Mouse (Mus musculus) adrenal gland, adult 2 months (tissue): ENCODE measurements around the gene Ppbp. TPM values are rescaled to one million over a fixed set of nuclear protein-coding genes. Genes with fewer than 3 reads are reported as not detected.

Source experiments
- DNase-seq: peaks from one replicate; pipeline ENCODE4 v3.0.0; 2021
- long read RNA-seq: library from polyadenylated mRNA; stranded (forward); transcript quantifications from one replicate; pipeline ENCODE4 v2.0.0, GENCODE M21; 2021
- polyA plus RNA-seq: library from polyadenylated mRNA; depleted of rRNA; stranded (reverse); fragments of >200 nt; gene quantifications from 2 replicates; pipeline ENCODE4 v1.2.3, GENCODE M21; 2012; rRNA removed
- total RNA-seq, 2 experiments: library from RNA; stranded (reverse); gene quantifications; 2 replicates each; pipeline ENCODE4 v1.2.3; 2021

Gene Ppbp
- total RNA-seq (1 to 10 TPM; 2.2 to 3.2 TPM), polyA plus RNA-seq (0.39 and 0.94 TPM in 2 replicates)
- long read RNA-seq, result 0 reads

DNA sequence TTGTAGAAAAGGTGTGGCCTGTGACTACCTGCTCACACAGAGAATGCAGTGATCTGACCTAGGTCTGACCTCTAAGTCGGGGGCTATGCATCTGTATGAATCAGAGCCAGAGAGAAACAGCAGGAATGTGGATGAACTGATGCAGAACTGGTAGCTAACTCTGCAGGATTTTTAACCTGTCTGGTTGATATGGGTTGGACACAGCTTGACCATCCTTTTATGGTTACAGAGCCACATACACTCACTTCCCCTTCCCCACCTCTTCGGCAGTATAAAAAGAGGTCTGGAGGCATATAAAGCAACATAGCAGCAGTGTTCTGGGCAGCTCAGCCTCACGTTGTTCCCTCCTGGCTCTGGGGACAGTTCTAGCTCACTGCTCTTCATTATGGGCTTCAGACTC lies at the start of gene Ppbp:
Gene Ppbp (plus strand): TSS at position 301 of the 400 bp plus-strand sequence.
- DNase-seq, result no peak

DNA sequence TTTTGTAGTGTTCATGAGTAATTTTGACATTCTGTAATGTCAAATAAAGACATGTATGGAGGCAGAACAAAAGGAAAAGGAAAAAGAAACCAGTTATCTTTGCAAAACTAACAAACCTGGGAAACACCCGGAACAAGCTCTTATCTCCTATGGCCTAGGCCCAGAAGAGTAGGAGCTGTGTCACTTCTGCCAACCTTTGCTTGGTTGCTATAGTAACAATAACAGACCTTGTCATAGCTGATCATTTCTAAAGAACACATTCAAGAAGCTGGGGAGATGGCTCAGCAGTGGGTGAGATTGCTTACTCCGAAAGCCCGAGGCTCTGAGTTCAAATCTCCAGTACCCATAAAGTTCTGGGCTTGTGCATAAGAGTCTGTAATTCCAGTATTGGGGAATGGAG lies 45.7 kb upstream of the Ppbp start:
- DNase-seq, result no peak

DNA sequence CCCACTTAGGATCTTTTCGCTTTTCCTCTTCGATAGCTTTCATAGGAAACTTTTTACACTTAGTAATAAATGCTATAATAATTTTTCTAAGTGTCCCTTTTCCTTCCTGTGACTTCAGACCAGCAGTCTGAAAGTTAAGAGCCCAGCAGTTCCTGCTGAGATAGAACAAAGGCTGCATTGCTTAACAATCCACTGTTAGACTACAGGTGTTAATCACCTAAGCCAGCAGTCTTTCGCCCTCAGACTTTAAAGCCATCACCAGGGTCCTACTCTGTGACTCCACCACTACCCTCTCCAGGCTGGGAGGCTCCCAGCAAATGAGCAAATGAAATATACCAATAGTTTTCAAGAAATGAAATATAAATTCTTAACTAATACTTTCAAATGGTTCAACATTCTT lies 40.1 kb upstream of the Ppbp start:
- no peak for DNase-seq

- DNase-seq, result peak; percentile 3
These were observed 36.8 kb upstream of the Ppbp start for GRCm38 (mm10) chr5:90731480-90731879.

DNA sequence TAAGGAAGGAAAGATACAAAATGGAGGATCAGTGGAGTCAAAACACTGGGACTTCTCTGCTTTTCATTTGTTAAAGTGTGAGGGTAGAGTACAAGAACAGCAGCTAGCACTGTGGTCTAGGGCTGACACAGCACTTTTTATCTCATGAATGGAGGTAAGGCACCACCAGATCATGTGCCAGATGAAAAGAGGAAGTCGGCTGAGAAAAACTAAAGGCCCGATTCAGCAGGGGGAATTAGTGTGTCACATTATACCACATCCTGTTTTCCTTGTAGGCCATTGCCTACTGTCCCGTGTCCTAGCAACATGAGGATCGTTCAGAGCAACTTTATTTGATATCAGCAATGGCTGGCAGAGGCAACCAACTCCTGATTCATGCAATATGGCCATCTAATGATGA lies 26.3 kb upstream of the Ppbp start:
- peak; percentile 3 for DNase-seq

GRCm38 (mm10) chr5:90753934-90754333 lies 14.4 kb upstream of the Ppbp start:
- no peak for DNase-seq

DNA sequence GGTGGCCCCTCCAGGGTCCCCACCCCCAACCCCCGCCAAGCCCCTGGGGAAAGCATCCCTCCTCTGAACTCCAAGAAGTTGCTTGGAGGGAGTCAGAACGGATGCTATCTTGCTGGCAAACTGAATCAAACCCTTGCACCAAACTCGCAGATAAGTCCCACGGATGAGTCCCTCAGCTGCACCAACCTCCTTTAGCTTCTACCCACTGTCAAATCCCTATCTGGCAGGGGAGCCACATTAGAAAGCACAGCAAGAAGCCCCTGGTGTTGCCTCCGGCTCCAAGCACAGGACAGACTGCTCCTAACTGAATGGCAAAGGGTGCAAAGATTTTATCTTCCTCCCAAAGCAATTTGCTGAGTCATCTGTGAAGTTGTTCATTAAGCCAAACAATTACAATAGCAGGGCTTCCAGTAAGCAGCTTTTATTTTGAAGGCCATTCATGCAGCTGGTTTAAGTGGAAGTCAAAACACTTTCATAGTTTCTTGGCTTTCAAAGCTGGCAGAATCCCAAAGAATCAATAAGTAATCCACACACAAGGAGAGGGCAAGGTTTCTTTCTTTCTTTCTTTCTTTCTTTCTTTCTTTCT lies 10.2 kb upstream of the Ppbp start:
- DNase-seq, result no peak

- no peak for DNase-seq
These were observed 8.9 kb upstream of the Ppbp start, which contains the start of gene Cxcl5 for GRCm38 (mm10) chr5:90759077-90760065. Cxcl5 (plus strand) TSS chr5:90759360.

- no peak for DNase-seq
These were observed 8.0 kb upstream of the Ppbp start for GRCm38 (mm10) chr5:90760303-90760702.

GRCm38 (mm10) chr5:90760844-90761243 lies 7.5 kb upstream of the Ppbp start:
- DNase-seq, result no peak

DNA sequence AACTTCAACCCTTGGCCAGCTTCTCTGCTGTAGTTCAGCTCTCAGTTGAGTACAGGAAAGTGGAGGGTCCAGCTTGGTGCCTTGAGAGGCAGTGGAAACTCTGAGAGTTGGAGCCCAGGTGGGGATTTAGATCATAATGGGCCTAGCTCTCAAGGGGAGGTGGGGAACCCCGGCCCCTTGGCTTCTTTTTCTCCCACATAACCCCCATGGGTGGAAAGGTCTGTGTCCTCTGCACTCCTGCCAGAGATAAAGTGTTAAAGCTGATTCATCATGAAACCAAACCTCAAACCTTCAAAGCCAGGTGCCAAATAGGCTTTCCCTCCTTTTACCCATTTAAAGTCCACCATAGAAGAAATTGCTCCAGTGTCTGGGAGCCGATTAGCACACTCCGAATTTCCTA lies 6.5 kb upstream of the Ppbp start:
- DNase-seq, result no peak

DNA sequence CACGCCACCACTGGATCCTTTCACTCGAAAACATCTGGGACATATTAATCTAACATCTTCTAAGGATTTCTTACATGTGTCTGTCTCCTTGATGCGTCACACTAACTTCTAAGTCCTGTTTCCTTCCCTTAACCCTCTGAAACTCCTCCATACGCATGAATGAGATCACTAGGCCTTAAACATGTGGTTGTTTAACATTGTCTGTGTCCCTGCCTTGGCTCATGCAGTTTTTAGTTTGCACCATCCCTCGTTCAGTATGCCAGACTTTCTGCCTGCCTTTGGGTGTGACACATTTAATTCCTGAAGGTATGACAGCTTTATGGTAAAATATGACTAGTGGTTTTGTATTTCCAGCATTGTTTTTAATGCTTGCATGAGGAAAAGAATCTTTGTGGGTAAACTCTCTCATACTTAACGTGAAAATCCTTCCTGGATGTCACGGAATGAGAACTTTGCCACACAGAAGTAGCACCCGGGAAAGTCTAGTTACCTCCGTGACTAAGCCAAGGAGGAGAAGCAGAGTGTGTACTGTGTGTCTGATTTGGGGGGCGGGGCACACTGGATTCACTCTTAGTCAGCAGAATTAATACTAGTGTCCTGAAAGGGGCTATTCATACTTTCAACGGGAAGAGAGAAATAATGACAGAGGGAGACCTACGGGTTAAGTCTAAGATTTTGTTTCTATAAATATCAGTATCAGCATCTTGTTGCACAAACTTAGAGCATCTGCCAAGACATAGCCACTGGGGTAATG lies 4.2 kb upstream of the Ppbp start:
- DNase-seq, result no peak

DNA sequence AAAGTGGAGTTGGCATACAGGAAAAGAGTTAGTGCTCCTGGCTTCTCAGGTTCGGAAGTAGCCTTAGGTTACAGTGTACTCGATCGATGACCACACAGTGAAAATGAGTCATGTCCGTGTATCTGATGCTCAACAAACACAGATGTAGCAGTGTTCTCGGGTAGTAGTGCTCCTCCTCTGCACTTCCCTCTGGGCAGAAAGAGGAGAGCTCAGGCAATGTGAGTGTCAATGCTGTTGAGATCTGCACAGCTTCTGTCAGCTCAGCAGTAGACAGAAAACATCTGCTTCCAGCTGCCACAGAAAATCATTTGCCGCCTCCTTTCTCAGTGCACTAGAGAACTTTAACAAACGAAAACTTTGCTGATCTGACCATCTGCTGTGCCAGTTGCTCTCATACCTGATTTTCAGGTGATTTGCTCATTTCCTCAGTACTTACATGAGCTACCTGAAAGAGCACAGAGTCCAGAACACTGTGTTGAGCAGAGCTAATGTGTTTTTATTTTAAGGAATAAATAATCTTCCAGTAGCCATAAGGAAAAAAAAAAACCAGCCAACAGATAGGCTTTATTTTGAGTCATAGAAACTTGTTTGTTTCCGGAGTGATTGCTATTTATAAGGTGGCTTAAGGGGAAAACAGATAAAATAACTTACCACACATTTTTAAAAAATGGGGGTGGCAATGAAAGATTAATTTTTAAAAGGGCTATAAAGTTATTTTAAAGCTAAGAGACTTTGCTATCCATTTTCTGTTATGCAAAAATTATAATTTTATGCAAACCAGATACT lies 2.3 kb upstream of the Ppbp start:
- DNase-seq, result no peak

GRCm38 (mm10) chr5:90771369-90771768 lies 3.1 kb downstream of the Ppbp start:
- no peak for DNase-seq

DNA sequence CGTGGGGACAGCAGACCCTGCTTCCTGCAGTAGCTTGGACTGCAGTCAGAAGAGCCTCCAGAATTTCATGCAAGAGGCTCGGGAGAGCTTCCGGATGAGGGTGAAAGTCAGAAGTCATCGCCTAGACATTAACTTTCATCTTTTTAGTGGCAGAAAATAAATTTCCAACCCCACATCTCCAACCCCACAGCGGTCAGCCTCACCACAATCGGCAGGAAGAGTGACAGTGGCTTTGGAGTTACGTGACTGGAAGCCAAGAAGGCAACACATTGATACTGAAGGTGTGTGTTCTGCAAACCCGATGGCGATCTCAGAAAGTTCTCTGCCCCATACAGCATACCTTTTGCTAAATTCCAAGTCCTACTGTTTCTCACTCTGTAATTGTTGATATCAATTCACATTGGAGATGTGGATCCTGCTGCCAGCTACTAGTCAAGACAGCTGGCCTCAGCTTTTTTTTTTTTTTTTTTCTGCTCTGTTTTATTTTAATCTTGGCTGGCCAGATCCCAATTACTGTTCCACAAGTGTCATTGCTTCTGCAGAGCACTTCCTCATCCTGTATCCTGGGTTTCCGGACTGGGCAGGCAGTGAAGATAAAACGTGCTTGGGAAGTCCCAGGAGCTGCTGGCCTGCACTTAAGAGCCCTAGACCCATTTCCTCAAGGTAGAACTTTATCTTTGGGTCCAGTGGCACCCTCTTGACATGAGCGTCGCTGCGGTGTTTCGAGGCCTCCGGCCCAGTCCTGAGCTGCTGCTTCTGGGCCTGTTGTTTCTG lies 3.7 kb downstream of the Ppbp start, which contains the start of gene Pf4:
Gene Pf4 (plus strand): TSS at position 556 of the 774 bp plus-strand sequence.
- DNase-seq, result peak; percentile 47

GRCm38 (mm10) chr5:90775562-90775961 lies 7.2 kb downstream of the Ppbp start:
- DNase-seq, result no peak

GRCm38 (mm10) chr5:90777621-90778020 lies 9.3 kb downstream of the Ppbp start:
- DNase-seq, result no peak

GRCm38 (mm10) chr5:90778856-90779255 lies 10.5 kb downstream of the Ppbp start:
- no peak for DNase-seq

DNA sequence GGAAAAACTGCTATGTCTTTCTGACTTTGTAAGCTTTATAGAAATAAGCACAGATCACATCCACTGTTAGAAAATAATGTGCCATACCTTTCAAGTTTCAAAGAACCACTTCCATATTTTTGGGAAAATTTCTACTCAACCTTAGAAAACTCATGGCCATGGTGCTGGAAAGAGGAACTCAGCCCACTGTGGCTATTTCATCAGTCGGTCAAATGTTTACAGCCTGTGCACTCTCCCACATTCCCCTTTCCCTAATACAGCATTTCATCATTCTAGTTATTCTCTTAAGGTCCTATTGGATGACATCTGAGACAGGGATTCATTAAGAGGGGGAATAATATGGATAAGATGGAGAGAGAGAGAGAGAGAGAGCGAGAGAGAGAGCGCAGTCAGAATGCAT lies 15.4 kb downstream of the Ppbp start:
- DNase-seq, result no peak

DNA sequence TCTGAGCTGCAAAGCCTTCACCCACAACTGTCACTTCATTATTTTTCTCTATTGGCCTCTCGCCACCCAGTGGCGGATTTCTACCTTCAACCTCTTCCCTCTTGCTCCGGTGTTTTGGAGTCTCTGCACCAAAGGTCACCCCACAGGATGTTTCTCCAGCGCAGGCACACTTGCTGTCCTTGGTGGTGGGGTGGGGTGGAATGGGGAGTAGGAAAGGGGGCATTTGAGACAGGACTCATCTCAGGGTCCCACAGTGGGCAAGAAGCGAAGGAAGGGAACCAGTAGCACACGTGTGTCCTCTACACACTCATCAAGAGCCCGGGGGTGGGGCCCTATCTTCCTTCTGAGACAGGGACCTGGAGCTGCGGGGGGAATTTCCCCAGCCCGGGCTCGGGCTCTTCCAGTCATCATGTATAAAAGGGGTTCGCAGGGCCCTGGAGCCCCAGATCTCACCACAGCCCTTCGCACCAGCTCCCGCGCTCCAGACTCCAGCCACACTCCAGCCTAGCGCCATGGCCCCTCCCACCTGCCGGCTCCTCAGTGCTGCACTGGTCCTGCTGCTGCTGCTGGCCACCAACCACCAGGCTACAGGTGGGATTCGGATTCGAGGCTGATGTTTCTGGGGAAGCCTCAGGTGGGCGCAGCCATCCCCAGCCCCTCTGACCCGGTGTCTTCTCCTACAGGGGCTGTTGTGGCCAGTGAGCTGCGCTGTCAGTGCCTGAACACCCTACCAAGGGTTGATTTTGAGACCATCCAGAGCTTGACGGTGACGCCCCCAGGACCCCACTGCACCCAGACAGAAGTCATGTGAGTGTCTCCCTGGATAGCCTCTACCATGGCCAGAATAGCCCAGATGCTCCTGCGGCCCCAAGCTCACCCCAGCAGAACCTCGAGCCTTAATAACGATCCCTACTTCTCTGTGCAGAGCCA lies 17.6 kb downstream of the Ppbp start, which contains the start of gene Cxcl3:
Gene Cxcl3 (plus strand): TSS at position 445 of the 930 bp plus-strand sequence.
- peak; percentile 22 for DNase-seq
